Mouse (Mus musculus) embryo, embryonic 10 days (tissue): ENCODE results near the gene Wdfy1.

Source experiments
- DNase-seq: peaks from one replicate; pipeline ENCODE4 v3.0.0-alpha.2; 2015; ENCODE audit warnings: low spot score

Wdfy1 gene

DNA sequence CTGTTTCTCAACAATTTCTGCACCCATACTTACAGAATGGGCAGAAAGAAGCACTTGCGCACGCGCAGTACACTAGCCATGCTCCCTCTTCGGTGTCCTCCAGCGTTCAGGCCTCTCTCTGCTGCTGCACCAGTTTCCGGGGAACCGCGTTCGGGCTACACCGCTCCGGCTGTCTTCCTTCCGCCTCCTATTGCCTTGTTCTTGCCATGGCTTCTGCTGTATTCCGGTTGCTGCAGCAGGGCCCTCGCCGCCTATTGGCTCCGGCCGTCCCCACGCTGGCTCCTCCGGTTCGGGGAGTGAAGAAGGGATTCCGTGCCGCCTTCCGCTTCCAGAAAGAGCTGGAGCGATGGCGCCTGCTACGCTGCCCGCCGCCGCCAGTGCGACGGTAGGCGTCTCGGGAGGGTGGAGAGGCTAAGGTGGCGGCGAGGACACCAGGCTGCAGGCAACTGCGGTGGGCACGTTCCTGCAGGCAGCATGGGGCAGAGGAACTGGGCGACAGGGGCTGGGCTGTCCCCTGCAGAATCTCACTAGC, at the start of gene Wdfy1, which contains the start of gene Mrpl44:
Gene Wdfy1, minus strand, starts transcription at position 217 of the 532 bp plus-strand sequence.
Gene Mrpl44, plus strand, starts transcription at position 92 of the 532 bp plus-strand sequence.
- peak; percentile 97 for DNase-seq

GRCm38 (mm10) chr1:79823951-79824633, 48.1 kb upstream of the Wdfy1 start:
- DNase-seq: no peak

DNA sequence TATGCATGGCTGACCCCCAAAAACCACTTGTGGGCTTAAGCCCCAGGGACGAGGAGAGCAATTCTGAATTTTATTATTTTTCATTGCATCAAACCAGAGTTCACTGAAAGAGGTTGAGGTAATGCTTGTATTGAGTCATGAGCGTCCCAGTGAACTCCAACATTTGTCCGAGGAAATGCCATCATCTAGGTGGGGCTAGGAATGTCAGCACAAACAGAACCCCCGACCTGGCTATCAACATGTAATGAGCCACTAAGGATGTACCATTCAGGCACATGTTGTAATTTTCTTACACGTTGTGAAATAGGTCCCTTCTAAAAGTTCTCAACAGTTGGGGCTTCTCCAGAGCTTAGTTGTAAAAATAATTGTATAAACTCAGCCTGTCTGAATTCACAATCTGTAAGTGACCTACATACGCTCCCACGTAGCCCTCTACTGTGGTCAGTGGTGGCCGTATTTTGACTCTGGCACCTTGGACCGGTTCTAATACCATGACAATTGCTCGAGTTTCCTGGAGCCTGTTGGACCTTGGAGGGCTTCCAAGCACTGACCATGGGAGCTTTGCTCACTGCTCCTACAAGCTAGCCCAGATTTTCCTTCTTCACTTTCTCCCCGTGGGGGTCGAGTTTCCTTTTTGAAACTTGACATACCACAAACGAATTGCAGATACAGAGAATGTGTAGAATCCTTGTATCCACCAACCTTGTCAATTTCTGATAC, 47.0 kb upstream of the Wdfy1 start:
- no peak for DNase-seq

DNA sequence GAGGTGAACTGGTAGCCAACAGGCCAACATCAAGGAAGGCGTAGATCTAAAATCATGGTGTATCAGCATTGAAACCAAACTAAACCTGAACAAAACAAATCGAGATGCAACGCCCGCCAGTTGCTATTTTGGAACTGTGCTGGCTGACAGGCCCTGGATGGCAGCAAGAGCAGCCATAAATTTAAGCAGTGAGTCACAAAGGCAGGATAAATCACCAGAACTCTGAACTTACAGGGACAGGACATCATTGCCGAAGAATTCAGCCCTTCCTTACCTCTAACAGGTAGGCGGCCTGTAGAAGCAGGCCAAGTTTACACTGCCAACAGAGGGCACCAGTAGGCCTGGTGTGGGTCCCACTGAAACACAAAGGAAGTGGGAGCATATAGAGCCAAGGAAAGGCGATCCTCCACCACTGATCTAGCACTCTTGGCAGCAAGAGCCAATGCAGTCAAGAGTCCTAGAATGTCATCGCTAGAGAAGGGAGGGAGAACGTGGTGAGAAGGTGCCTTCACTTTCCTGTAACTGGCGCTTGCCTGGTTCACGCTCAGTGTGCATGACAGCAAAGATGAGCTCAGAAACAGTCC, 43.4 kb upstream of the Wdfy1 start:
- DNase-seq: no peak

DNA sequence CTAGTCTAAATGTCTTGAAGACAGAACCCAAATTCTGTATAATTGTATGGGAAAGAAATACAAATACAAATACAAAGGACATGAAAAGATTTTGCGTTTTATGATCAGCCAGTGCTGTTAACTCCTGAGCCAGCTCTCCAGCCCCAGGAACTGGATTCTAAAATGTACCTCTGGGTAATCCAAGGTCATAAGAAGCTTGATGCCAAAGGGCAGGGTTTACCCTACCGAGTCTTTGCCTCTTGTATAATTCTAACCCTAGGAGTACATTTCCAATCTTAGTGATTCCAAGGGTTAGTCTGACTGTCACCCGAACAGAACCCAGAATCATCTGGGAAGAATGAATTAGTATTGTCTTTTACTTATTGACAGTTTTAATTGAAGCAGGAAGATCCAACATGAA, 39.5 kb upstream of the Wdfy1 start:
- DNase-seq: no peak

GRCm38 (mm10) chr1:79809447-79809846, 33.5 kb upstream of the Wdfy1 start:
- DNase-seq: no peak

- no peak for DNase-seq
Observed at GRCm38 (mm10) chr1:79806865-79807264, 30.9 kb upstream of the Wdfy1 start.

GRCm38 (mm10) chr1:79803614-79804013, 27.7 kb upstream of the Wdfy1 start:
- DNase-seq: no peak

DNA sequence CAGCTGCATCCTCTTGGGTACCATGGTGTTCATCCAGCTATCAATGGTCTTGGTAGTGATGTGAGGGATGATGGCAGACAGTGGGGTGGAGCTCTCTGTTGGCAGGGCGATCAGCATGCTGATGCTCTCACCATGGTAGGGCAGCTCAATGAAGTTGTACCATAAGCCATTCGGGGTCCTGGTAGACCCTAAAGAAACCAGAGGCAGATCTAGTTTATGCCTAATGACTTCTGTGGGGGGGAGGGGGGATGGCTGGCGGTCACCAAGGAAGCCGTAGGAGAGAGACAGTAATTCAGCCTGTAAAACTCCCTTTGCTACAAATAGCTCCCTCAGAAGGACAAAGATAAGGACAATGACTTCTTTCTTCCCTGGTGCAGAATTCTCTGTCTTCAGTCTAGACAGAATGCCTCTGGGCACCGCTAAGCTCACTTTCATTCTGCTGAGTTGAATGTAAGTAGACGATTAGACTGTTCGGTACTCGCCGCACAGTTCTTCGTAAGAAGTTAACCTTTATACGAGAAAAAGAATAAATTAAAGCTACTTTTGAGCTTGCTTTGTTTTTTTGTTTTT, 27.0 kb upstream of the Wdfy1 start:
- DNase-seq: peak; percentile 27

DNA sequence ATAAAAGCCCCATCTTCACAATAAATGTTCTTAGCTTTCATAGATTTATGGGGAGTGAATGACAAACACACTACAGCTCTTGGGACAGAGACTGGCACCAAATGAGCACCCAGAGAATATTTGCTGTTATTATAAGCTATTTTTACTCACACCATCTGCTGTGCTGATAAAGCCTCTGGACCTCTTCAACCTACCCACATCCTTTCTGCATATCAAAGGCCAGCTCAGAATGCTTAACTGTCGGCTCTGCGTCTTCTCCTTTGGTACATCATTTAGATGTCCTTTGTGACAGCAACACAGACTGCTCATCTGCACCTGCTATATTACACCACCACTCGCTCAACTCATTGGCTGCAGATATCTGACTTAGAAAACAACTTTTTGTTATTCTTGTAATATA, 21.1 kb upstream of the Wdfy1 start:
- DNase-seq: no peak

GRCm38 (mm10) chr1:79786267-79786927, 10.5 kb upstream of the Wdfy1 start:
- DNase-seq: peak; percentile 42

GRCm38 (mm10) chr1:79782433-79782832, 6.5 kb upstream of the Wdfy1 start:
- DNase-seq: peak; percentile 14

GRCm38 (mm10) chr1:79778011-79778410, 2.1 kb upstream of the Wdfy1 start:
- no peak for DNase-seq

DNA sequence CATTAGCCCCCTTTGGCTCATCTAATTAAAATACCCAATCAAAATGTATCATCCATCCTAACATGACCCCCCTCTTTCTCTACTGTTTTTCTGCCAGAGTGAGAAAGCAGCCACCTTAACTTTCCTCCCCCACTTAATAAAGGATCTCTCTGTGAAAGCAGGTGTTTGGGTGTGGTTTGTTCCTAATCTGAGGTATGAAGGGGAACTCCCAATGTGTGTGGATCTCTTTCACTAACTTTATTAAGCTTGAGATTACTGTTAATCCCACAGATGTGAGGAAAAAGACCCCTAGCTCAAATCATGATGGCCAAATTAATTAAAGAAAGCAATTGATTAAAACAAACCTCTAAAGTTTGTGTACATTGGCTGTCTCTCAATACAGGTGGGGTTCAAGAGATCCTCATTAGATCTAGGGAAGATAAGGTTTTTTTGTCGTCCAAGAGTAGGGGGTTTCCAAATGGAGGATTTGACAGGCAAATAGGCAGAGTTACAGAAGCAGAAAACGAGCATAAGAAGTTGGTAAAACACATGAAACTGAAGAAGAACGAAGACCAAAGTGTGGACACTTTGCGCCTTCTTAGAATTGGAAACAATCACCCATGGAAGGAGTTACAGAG, 1.7 kb downstream of the Wdfy1 start:
- DNase-seq: no peak

DNA sequence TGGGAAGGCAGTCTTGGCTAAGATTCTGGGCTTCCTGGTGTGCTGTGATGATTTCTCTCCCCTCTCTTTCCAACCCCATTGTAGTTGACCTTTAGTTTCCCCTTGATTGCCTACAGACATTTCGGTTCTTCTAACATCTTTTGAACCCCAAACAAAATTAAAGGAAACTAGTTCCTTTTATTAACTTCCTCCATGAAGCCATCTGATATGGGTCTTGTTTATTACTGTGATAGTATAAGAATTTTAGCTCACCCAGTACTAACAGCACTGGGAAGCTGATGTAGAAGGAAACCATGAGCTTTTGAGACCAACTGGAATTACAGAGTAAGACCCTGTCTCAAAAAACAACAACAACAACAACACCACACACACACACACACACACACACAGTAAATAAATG, 7.7 kb downstream of the Wdfy1 start:
- no peak for DNase-seq

DNA sequence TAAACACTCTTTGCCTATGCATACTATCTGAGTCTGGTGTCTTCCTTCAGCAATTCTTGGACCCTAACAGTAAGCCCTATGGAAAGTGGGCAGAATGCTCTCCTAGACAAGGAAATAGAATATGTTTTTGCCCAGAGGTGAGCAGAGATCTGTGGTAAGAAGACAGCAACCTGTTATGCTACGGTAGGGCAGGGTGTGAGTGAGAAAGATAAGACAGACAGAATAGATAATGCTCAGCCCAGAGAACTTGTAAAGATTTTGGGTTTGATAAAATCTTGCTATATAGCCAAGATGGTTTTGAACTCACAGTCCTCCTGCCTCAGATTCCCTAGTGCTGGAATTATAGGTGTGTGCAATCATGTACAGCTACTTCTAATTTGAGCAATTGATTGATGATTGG, 11.5 kb downstream of the Wdfy1 start:
- no peak for DNase-seq

DNA sequence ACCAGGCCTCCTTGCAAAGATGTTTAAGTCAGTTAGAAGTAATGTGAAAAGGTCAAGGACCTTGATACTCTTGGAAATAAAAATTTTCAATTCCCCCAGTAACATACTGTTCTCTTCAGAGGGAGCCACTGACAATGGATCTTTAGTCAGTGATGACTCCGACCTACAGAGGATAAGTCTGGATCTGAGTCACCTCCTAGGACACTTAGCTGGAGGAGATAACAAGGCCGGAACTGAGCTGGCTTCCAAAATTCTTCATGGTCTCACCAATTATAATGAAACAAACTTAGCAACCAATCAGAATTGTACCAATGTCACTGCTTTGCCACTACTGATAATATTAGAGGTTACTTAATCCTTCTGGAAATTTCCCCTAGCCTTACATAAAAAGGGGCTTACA, 11.9 kb downstream of the Wdfy1 start:
- no peak for DNase-seq

DNA sequence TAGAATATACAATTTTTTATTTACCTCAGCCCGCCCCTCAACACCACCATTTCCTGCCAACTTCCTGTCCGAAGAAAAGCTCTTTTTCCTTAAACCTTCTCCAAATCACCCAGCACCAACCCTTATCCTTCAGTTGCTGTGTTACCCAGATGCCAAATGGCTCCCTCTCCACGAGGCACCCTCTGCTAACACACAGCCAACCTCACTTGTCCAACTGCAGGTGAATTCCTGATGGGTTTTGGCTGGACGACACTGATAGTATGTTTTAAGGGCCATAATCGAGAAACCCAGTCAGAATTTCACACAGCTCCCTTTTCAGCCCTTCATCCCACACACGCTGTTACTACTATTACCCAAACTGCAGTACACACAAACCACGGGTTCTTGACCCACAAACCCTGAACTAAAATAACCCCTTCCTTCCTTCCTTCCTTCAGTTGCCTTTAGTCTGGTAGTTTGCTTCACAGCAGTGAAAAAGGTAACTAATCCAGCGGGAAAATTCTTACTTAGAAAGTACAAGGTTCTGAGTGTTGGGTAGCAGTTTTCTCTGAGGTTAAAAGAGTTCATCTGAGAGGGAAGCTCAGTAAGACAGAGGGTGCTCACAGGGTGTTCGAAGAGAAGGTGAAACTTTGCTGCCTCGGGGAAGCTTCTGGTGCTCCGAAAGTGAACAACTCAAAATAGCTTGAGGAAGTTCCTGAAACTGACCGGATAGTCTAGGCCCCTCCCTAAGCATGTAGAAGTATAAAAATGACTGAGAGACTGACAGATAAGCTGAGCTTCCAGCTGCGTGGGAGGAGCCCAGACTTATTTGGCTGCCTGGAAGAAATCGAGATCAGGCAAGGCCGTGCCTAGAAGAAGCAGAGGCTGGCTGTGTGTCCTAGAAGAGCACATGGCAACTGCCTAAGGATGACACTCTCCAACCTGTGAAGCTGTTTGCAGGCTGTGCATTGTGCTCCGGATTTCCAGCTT, 13.4 kb downstream of the Wdfy1 start:
- DNase-seq: no peak

GRCm38 (mm10) chr1:79761917-79762271, 14.0 kb downstream of the Wdfy1 start:
- no peak for DNase-seq

GRCm38 (mm10) chr1:79761106-79761916, 14.6 kb downstream of the Wdfy1 start:
- peak; percentile 92 for DNase-seq
